Mouse (Mus musculus): ENCODE measurements around the gene Txndc2.

Gene Txndc2

DNA sequence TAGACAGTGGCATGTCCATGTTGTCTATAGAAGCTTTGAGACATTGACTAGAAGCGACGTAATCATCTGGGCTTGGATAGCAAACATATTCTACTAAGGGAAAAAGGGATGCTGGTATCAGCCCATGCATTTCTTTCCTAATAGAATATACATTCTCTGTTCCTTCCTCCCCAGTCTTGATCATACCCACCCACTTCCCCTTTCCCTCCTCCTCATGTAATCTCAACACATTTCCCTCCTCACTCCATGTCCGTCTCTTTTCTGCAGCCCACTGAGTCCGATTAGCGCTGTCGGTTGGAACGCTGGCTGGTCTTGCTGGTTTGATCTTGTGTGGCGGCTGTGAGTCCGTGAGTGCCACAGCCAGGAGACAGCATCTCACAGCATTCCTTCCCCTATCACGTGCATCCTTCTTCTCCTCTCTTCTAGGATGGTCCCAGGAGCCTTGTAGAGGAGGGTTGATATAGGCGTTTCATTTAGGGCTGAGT is at the start of gene Txndc2:
TSS of gene Txndc2 (minus strand) at position 435 of the 485 bp plus-strand sequence.
- DNase-seq (ENCODE audit: low spot score in 2 of 2), result no peak

- DNase-seq (ENCODE audit: low spot score in 2 of 2), result no peak
Measured at GRCm38 (mm10) chr17:65683731-65684130, 41.8 kb upstream of the Txndc2 start.

DNA sequence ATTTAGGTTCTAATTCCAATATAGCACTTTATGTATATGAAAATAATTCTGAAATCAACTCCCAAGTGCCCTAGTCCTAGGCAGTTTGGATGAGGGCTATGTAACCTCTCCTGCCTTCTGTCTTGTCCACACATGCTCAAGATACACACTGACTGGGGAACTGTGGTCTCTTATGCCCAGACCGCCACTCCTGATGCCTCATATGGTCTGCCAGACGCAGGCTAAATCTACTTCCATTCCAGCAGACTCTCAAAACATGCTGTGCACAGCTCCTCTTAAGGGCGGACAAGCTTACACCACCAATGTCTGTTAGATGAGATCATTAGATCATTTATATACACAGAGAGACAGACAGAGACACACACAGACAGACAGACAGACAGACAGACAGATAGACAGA is 41.3 kb upstream of the Txndc2 start:
- no peak for DNase-seq (ENCODE audit: low spot score in 2 of 2)

DNA sequence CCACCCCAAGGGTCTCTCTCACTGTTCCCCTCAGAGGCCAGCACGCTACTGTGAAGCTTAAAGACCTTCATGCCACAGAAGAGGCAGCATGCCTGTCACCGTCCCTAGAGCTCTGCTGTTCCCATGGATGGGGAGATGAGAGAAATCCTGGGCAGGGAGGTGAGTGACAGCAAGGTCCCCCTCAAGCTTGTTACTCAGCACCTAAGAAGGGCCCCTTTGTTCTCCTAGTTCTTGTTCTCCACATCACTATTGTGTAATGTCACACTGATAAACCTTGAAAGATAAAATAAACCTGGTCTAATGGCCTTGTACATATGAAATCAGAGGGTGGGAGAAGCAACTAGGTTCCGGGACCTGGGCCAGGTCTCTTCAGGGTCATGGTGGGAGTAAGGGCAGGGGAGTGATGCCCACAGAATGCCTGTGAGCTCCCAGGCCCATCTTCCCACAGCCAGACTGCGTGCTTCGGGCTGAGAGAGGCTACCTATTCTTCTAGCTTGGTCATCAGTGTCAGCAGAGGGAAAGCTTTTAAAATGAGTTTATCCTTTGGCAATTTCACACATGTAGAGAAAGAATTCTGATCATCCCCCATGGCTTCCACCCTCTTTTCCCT is 40.2 kb upstream of the Txndc2 start:
- DNase-seq (ENCODE audit: low spot score in 2 of 2), result no peak

DNA sequence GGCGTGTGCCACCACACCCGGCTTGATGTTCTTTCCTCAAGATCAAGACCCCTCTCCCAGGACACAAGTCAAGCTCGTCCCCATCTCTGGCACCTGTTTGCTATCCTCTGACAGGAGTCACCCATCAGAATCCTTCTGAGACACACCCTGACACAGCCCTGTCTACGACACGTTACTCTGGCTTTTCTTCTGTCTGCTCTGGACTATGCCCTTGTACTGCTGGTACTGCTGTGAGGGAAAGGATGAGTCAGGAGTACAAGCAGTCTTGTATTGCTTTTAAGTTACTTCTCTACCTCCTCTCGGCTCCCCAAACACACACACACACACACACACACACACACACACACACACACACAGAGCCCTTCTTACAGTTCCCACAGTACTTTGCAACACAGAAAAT is 39.5 kb upstream of the Txndc2 start:
- no peak for DNase-seq (ENCODE audit: low spot score in 2 of 2)

GRCm38 (mm10) chr17:65680801-65681412 is 38.9 kb upstream of the Txndc2 start:
- no peak for DNase-seq (ENCODE audit: low spot score in 2 of 2)

- no peak for DNase-seq (ENCODE audit: low spot score in 2 of 2)
Measured at GRCm38 (mm10) chr17:65679806-65680446, 38.0 kb upstream of the Txndc2 start.

DNA sequence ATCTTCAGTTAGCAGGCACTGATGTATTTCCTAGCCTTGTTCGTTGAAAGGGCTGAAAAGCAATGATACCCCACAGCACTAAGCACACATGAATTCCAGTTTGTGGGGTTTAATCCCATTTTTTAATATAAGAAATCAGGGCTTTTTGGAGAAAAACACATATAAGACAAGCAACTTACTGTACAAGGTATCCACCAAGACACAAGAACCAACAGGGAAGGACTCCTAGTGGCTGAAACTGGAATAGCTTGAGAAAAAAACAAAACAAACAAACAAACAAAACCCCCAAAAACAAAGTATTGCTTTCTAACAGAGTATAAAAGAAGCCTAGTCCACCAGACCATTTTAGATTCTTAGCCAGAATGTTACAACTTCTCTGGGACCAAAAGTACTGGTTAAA is 35.8 kb upstream of the Txndc2 start:
- no peak for DNase-seq (ENCODE audit: low spot score in 2 of 2)

DNA sequence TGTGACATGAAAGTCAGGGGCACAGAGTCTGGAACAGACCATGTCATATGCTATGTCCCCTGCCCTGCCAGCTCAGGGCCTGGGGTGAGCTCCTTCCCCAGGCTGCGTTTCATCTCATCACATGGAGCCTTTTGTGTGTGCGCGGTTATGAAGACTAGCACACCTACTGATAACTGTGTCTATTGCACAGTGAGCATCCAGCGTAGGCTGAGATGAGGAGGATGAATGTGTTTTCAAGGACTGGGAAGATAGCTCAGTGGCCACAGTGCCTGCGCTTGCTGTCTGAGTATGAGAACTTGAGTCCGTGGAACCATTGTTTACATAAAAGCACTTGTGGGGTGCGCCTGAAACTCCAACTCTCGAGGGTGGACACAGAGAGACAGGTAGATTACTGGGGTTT is 34.6 kb upstream of the Txndc2 start:
- no peak for DNase-seq (ENCODE audit: low spot score in 2 of 2)

- no peak for DNase-seq (ENCODE audit: low spot score in 2 of 2)
Measured at GRCm38 (mm10) chr17:65675985-65676384, 34.0 kb upstream of the Txndc2 start.

GRCm38 (mm10) chr17:65674710-65675171 is 32.8 kb upstream of the Txndc2 start:
- DNase-seq (ENCODE audit: low spot score in 2 of 2), result no peak

DNA sequence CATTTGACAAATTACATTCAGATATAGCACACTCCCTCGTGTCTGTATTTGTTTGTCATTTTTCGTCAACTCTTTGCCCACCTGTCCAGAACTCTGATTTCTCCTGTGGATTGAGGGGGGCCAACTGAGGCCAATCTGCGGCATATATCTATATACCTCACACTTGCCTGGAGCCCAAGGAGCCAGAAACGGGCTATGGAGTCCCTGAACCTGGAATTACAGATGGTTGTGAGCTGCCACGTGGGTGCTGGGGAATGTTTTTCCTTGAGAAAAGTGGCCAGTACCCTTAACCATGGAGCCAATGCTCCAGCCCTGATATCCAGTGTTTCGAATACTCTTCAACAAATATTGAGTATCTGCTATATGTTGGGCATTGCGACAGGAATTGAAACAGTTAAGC is 31.0 kb upstream of the Txndc2 start:
- DNase-seq (ENCODE audit: low spot score in 2 of 2), result no peak

DNA sequence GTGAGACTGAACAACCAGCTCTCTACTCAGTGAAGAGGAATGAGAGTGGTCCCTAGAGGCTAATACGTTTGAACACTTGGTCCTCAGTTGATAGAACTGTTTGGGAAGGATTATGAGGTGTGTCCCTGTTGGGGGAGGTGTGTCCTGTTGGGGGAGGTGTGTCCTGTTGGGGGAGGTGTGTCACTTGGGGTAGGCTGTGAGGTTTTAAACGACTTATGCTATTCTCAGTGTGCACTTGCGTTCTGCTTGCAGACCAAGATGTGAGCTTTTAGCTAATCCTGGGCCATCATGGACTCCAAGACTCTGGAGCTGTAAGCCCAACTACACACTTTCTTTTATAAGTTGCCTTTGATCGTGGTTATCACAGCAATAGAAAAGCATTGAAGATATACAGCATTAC is 27.1 kb upstream of the Txndc2 start:
- DNase-seq (ENCODE audit: low spot score in 2 of 2), result no peak

- peak in 1 of 2 experiments; percentile 30 for DNase-seq (ENCODE audit: low spot score in 2 of 2)
Measured at GRCm38 (mm10) chr17:65667792-65668191, 25.8 kb upstream of the Txndc2 start.

- peak in 1 of 2 experiments; percentile 43 for DNase-seq (ENCODE audit: low spot score in 2 of 2)
Measured at GRCm38 (mm10) chr17:65666388-65667161, 24.6 kb upstream of the Txndc2 start.

DNA sequence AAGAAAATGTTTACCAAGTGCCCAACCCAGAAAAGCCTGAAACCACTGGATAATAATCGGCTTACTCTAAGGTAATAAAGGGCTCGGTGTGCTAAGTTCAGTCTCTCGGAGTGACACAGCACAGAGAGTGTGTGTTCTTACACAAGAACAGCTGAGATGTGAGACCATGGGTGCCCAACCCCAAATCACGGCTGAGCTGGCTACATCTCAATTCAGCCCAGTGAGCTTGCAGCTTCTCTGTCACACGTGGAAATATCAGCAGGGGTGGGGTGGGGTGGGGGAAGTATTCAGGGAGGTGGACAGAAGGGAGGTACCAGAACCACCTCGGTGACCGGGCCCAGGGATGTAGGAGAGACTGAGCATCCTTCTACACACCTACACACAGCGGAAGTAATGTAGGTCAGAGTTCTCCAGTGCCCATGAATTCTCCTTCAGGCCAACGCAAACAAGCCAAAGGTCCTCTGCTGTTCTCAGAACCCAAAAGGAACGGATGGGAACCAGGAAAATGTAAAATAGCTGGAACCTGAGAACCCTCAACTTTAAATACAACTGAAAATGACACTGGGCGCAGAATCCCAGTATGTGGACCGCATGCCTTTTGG is 23.9 kb upstream of the Txndc2 start:
- DNase-seq (ENCODE audit: low spot score in 2 of 2), result peak in 1 of 2 experiments; percentile 33

DNA sequence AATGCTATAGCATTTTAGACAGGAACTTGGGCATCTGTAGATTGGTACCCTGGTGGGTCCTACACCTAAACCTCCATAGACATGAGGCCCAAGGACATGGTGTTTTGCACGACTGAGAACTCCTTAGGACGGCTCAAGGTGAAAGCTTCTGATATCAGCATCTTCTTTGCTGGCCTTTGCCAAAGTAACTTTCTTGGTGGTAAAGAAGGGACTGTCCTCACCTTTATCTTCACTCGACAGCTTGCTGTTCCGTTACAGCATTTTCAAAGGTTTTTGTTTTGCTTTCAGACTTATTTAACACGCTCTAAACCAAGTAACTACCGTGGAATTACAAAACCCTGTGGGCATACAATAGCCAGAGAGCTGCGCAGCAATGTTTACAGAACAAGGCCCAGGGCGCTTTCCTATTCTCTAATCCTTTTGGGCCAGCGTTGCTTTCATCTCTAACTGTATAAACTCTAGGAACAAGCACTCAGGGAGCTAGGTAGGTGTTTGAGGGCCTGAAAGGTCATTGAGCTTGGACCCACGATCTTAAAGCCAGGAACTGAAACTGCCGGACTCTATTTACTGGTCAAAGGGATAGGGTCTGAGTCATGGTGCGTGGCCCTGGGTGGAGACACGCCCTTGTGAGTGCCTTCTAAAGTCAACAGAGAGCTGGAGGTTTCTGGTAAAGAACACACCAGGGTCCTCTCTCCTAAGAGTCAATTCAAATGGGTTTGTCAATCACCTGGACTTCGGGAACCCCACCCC is 21.5 kb upstream of the Txndc2 start:
- peak in 1 of 2 experiments; percentile 26 for DNase-seq (ENCODE audit: low spot score in 2 of 2)

DNA sequence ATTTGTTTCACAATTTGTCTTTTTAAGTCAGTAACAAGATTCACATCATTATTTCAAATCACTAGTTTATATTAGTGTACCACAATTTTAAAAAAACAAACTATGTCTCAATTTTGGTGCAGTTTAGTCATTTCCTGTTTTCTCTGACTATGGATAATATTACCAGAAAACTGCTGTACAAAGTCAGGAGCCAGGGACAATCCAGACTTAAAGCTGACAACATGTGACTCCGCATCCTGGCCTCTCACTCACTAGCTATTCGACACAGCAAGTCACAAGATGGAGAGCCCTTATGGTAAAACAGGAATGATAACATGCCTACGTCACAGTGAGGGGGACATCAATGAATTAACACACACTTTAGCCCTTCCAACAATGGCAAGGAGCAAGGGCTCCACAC is 20.7 kb upstream of the Txndc2 start:
- DNase-seq (ENCODE audit: low spot score in 2 of 2), result no peak

- no peak for DNase-seq (ENCODE audit: low spot score in 2 of 2)
Measured at GRCm38 (mm10) chr17:65658416-65658815, 16.4 kb upstream of the Txndc2 start.

DNA sequence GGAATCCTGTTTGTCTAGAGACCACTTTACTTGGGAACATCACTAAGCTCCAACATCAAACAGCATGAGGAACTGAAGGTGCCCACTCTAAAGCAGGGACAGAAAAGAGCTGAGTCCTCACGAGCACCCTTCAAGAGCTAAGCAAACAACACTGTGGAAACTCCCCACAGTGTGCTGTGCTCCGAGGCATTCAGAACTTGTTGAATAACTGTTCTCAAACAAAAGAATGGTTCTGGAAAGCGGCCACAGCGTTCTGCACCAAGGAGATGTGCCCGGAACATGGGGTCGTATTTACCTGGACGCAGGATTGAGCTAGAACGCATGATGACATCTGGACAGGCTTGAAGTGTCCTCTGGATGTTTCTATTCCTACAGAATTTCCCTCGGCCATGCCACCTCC is 16.0 kb upstream of the Txndc2 start:
- DNase-seq (ENCODE audit: low spot score in 2 of 2), result no peak

DNA sequence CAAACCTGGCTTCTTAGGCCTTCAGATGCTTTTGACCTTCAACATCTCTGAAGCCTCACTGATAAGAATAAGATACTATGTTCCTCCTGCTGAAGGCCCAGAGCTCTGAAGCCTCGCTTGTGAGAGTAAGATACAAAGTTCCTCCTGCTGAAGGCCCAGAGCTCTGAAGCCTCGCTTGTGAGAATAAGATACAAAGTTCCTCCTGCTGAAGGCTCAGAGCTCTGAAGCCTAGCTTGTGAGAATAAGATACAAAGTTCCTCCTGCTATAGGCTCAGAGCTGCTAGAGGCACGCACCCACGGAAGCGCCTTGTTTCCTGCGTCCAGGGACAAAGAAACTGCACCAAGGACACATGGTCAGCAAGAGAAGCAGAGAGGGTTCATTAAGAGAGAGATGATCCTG is 14.8 kb upstream of the Txndc2 start:
- DNase-seq (ENCODE audit: low spot score in 2 of 2), result no peak
